Mouse (Mus musculus) liver, embryonic 14.5 days (tissue): ENCODE results near the gene 4933417A18Rik.

ENCODE experiments used
- CTCF ChIP-seq: IDR thresholded peaks from 2 replicates; pipeline ENCODE4 v1.5.1; 2016; ENCODE audit warnings: antibody characterized with exemption, low read depth, control low read depth
- EP300 ChIP-seq: IDR thresholded peaks from 2 replicates; pipeline ENCODE4 v1.6.1; 2016; ENCODE audit warnings: antibody characterized with exemption, low read depth

DNA sequence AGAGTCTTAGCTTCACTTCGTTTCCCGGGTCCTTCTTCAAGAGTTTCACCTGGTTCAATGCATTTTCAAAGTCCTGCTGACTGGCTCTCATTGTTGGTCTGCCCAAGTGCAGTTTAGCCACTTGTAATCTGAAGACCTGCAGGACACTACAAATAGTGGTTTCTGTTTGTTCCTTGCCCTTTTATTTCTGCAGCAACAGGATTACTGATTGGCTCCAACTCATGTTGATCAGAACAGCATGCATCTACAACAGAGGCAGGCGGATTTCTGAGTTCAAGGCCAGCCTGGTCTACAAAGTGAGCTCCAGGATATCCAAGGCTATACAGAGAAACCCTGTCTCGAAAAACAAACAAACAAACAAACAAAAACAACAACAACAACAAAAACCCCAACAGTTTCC, 68.9 kb downstream of the 4933417A18Rik start:
- no peak for TF ChIP-seq CTCF
- no peak for TF ChIP-seq EP300
